Mouse (Mus musculus): ENCODE measurements around the gene Slc9a7.
A peak's percentile ranks its signal among the peaks of the same experiment; 100 is the strongest.

Gene Slc9a7

DNA sequence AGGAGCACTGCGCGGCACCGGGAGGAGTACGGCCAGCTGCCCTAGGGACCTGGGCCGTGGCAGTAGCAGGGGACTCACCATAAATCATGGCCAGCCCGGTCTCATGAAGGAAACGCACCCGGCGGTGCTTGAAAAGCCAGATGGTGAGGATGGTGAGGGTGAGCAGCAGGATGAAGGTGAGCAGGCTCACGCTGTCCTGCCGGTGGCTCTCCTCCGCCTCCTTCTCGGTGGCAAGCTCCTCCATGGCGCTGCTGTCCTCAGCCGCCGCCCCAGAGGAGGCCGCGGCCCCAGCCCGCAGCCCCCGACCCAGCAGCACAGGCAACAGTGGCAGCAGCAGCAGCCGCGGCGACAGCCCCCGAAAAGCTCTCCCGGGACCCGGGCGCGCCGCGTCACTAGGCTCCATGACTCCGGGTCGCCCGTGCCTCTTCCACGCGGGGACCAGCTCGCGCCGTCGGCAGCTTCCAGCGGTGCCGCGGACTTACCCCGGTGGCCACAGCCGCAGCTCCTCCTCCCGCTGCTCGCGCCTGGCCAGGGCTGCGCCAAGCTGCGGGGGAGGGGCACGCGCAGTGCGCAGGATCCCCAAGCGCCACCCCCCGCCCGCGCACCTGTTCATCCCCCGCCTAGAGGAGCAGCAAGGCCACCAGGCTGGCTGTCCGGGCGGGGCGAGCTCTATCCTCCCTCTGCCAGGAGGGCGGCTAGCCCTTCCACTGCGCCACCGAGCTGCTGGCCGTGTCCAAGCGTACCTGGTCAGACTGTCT is at the start of gene Slc9a7:
Slc9a7 (minus strand) TSS at position 526 of the 758 bp plus-strand sequence.
- DNase-seq (ENCODE audit: low spot score in 2 of 2): peak; percentile 9 to 29

DNA sequence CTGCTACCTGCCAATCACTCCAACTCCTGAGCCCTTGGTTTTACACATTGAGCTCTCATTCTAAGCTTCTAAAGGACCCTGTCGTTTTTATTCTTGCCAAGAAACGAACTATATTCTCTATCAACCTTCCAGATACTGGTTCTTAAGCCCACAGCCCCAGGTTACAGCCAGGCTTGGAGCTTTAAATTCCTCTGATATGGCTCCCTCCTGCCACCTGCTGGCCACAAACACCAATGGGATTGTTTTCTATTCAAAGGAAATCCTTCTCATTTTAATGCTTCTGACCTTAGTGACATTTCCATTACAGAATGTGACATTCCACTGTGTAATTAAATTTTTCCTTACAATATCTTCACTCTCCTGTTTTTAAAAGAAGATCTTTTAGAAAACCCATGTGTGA is 44.1 kb upstream of the Slc9a7 start:
- DNase-seq (ENCODE audit: low spot score in 2 of 2): peak in 1 of 2 experiments; percentile 9

DNA sequence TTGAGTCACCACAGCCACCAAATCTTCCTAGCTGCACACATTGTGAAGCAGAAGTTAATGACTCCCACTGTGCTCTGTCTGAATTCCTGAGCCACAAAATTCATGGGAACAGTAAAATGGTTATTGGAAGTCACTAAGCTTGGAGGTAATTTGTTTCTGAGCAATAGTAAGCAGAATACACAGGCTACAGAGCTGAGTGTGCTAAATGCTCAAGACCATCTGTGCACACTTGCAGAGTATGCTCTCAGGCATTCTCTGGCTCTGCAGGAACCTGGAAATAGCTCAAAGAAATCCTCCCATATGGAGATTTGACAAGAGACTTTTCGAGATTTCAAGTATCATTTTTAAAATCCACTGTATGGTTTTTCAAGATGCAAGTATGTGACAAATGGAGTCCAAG is 41.1 kb upstream of the Slc9a7 start:
- no peak for DNase-seq (ENCODE audit: low spot score in 2 of 2)

DNA sequence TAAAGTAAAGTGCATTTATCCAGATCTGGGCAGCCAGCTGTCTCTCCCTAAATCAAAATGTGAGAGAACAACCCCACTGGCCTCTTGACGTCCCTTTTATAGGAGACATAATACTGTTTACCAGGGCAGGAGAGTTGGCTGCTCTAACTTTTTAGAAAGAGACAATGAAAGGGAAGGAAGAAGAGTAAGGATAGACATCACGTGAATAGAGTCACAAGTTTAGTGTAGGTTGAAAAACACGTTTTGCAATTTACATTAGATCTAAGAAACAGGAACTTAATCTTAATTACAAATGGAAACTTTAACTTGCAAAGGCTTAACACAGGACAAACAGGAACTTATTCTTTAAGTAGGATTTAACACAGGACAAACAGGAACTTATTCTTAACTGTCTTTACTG is 15.6 kb upstream of the Slc9a7 start:
- DNase-seq (ENCODE audit: low spot score in 2 of 2): no peak

DNA sequence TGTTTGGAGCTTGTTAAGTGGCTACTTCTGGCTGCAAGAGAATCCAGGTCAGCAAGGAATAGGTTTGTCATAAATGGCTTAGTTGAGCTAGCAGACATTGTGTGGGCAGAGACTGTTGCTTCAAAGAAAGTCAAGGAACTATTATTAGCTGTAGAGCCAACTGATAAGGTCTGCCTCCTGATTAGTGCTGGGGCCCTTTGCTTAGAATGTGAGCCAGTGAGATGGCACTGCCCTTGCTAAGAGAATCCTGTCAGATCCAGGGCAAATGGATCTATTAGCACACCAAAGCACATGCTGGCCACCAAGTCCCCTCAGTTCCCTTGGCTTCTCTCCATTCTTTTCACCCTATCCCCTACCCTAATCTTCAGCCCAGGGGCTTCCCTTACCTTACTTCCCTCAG is 14.3 kb upstream of the Slc9a7 start:
- DNase-seq (ENCODE audit: low spot score in 2 of 2): no peak

DNA sequence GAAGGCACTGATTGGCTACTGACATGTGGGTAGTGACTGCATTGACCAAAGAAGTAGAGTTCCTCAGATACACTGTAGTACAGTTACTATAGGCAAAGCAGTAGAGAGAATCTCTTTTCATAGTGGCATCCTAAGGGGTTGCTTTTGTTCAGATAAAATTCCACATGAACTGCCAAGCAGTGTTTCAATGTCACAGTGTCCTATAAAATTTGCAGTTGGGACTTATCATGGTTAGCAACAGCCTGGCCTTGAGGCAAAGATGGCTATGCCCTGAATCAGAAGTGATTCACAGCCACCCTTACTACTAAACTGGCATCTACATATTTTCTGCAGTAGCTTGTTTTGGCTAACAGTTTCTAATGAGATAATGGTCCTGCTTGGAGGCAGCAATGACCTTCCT is 11.7 kb upstream of the Slc9a7 start:
- no peak for DNase-seq (ENCODE audit: low spot score in 2 of 2)

DNA sequence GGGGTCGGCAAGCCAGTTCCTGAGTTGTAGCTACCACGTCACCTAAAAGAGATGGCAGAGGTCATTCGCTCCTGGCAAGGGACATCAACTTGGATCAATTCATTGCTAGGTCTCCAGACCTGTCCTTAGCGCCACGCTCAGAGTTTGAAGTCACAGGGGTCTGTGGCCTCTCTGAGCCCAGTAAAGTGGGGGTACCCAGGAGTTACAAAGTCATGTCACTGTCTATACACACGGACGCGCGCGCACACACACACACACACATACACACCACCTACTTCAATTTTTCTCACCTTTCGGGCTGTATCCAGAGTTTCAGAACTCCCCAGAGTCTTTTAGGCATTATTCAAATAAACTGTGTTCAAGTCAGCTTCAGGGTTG is 422 bp upstream of the Slc9a7 start:
- DNase-seq (ENCODE audit: low spot score in 2 of 2): no peak

DNA sequence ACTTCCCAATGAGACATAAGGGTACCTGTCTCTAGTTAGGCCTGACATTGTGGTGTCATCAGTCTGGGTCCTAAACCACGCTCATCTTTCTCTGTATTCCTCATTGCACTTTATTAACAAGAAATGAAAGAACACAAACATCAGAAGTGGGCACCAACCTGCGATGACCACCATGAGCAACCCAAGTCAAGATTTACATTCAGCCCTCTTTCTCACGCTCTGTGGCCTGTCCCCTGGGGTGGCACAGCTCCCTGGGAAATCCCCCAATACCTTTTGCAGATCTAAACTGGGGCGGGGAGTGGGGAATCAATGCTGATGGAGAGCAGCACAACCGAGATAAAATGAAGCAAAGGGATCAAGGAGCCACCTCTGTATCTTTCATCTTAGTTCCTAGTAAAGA is 892 bp downstream of the Slc9a7 start:
- peak in 1 of 2 experiments; percentile 1 for DNase-seq (ENCODE audit: low spot score in 2 of 2)

DNA sequence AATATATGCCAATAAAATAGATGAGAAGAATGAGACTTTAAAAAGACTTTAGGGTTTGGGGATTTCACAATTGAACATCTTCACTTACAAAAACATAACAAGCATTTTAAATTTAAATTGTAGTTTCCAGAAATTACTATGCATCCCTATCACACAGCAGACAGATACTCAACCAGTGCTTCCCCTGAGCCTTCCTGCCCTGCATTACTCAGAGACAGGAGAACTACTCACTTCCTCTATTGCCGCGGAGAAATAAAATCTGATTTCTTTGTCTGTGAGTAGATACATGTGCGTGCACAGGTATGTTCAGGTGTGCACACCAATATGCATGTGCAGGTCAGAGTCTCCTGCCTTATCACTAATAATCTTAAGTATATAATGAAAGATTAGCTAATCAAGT is 2.9 kb downstream of the Slc9a7 start:
- no peak for DNase-seq (ENCODE audit: low spot score in 2 of 2)

DNA sequence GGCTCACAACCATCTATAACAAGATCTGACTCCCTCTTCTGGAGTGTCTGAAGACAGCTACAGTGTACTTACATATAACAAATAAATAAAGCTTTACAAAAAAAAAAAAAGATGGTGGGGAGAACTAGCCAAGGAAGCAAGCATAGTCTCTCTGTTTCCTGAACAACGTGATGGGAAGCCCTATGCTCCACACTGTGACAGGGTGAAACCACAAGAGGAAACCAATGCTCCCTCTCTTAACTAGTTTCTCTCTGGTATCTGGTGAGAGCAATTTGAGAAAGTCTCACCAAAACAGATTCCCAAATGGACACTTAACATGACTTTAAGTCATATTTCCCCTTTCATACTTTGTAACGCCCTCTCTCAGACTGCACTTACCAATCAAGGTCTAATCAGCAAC is 5.4 kb downstream of the Slc9a7 start:
- no peak for DNase-seq (ENCODE audit: low spot score in 2 of 2)

DNA sequence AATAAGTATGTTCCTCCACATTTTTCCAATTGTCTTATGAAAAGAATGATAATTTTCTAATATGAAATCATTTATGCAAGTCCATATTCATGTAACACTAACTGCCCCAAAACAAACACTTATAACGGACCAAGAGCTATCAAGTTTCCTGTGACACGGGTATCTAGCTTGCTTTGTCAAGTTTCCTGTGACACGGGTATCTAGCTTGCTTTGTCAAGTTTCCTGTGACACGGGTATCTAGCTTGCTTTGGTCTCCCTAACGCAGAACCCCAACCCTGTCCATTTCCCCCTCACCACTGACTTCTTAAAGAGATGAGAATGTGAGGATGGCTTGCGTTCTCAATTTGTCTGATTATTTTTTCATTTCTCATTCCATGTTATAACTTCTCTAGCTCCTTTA is 12.2 kb downstream of the Slc9a7 start:
- no peak for DNase-seq (ENCODE audit: low spot score in 2 of 2)

DNA sequence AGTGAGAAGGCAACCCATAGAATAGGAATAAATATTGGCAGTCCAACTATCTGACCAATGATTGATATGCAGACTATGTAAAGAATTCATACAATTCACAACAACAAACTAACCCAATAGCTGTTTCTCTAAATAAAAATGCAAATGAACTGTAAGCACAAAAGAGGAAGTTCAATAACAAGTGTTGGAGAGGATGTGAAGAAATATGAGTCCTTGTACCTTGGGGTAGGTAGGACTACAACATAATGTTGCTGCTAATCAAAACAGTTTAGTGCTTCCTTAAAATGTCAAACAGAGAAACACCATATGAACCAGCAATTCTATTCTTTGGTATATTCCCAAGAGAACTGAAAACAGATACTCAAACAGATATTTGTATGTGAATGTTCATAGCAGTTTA is 17.8 kb downstream of the Slc9a7 start:
- DNase-seq (ENCODE audit: low spot score in 2 of 2): no peak

DNA sequence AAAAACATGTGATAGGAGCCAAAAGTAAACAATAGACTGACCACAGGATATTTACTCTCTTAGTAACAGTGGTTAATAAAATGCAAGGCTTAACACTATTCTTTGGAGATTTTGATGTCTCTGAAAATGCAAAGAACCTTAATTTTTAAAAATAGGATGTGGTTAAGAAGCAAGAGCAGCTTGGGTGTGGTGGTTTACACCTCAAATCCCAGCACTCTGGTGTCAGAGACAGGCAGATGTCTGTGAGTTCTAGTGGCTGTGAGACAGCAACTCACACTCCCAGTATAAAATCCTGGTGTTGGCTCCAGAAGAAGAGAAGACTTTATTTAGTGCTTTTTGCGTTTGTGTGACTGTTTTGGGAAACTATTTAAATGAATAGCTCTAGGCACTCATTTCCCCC is 19.6 kb downstream of the Slc9a7 start:
- DNase-seq (ENCODE audit: low spot score in 2 of 2): no peak

DNA sequence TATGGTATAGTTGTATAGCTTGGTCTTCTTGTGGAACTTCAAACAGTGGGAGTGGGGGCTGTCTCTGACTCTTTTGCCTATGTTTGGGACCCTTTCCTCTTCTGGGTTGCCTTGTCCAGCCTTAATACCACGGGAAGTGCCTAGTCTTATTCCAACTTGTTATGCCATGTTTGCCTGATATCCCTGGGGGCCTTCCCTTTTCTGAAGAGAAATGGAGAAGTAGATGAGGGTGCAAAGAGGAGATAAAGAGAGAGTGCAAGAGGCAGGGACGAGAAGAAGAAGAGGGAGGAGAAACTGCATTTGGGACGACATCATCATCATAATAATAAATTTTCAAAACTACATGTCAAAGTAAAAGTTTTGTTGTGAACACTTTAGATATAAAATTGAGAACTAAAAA is 21.6 kb downstream of the Slc9a7 start:
- DNase-seq (ENCODE audit: low spot score in 2 of 2): no peak

DNA sequence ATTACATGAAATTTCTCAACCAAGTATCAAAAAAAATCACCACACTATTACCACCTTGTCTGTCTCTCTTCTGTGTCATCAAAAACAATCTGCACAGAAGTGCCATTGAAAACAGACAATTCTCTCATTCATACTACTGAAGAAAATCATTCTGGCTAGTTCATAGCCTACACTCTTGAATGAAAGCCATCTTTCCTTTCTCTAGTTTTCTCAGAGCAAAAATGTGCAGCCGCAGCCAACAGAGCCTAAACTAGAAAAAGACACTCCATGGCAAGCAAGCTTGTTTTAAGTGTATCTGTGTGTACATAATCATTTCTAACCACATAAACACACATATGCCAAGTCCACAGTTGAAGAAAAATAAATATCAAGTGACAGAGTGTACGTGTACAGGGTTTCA is 27.2 kb downstream of the Slc9a7 start:
- DNase-seq (ENCODE audit: low spot score in 2 of 2): no peak

DNA sequence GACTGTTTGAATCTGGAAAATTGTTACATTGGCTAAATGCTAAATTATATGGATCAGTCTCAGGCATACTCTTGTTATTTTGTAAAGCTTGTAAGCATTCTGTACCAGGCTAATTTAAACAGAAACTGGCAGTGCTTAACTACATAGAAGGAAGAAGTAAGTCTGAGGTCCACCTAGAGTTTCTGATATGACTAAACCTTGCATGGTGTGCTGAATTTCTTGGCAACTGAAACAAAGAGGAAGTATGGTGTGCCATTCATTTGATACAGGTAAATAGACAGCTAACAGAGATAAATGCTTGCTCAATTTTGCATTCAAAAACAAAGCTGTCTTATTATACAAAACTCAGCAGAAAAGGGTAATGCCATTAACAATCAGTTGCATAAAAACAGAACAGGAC is 63.5 kb downstream of the Slc9a7 start:
- DNase-seq (ENCODE audit: low spot score in 2 of 2): no peak

DNA sequence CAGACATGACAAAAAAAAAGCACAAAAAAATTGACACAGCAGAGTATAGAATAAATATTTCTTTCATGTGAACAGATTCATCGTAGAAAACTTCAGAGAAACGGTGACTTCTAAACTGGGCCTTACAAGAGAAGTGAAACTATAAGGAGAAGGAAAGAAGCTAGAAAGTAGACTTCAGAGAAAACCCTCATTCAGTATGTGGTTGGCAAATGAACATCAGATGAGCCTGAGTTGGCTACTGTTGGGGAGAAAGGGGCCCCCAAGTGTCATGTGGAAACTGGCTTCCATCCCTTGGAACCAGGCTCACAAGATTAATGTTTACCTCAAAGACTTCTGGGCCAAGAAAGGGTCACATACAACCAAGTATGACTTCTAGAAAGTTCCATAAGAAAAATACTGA is 70.1 kb downstream of the Slc9a7 start:
- no peak for DNase-seq (ENCODE audit: low spot score in 2 of 2)

DNA sequence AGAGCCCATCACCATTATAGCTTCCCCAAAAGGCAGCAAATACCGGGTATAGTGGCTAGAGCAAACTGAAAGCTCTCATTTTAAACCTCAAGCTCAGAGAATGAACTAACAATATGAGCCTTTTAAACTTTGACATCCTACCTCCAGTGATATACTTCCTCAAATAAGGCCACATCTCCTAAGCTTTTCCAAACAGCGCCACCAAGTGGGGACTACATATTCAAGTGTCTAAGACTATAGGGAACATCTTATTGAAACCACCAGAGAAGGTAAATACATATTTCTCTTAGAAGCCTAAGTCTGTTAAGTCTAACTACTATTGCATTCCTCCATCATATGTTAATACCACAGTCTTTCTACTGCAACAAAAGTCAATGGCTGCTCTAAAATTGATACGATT is 106.0 kb downstream of the Slc9a7 start:
- DNase-seq (ENCODE audit: low spot score in 2 of 2): no peak

DNA sequence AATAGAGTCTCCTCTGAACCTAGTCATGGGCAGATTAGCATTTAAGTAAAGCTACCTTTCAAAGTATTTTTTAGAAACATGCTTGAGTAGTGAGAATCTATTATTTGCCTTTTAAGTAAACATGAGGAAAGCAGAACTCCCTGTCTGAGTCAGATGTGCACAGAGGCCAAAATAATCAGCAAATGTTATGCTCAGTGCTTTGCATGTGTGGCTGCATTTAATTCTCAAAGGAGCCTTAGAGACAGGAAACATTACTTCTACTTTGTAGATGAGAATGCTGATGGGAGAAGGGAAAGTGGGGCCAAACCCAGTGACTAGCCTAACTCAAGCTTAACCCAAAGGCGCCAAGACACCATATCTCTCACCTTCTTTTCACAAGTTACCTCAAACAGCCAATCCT is 114.8 kb downstream of the Slc9a7 start:
- no peak for DNase-seq (ENCODE audit: low spot score in 2 of 2)

DNA sequence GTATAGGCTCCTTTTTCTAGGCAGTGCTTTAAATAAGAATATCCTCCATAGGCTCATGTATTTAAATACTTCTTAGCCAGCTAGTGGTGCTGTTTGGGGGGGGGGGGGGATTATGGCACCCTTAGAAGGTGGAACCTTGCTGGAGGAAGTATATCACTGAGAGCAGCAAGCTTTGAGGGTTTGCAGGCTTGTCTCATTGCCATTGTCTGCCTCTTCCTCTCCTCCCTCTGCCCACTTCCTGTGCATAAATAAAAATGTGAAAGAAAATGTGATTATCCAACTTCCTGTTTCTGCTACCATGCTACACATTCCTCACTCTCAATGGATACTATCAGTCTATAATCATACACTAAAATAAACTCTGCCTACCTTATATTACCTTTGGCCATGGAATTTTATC is 123.2 kb downstream of the Slc9a7 start:
- no peak for DNase-seq (ENCODE audit: low spot score in 2 of 2)

DNA sequence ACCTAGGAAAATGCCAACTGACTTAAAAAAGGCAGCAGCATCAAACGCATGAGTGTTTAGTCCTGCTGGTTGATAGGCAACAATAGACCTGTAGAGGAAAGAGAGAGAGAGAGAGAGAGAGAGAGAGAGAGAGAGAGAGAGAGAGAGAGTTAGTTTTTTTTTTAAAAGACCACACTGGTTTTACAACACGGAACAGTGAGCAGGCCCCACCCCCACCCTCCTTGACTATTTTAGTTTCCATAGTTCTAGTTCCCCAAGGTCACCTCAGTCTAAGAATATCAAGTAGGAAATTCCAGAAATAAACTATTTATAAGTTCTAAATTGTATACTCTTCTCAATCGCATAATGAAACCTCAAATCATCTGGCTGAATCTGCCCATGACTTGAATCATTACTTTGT is 126.6 kb downstream of the Slc9a7 start:
- no peak for DNase-seq (ENCODE audit: low spot score in 2 of 2)

DNA sequence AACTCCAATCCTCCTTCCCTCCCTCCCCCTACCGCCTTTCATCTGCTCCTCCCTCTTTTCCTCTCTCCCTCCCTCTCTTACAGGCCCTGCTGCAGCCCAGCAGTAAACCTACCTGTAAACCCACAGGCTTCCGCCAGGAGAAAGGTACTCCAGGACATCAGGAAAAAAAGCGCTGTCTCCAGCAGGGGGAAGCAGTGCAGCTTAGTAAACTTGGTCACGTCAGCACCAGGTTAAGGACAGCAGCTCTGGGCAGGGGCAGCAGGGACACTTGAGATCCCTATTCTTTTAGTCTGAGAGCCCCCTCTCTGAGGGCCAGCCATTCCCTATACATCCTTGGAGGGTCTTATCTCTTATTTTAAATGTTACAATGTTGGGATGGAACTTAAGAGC is 129.3 kb downstream of the Slc9a7 start:
- peak; percentile 37 to 39 for DNase-seq (ENCODE audit: low spot score in 2 of 2)

DNA sequence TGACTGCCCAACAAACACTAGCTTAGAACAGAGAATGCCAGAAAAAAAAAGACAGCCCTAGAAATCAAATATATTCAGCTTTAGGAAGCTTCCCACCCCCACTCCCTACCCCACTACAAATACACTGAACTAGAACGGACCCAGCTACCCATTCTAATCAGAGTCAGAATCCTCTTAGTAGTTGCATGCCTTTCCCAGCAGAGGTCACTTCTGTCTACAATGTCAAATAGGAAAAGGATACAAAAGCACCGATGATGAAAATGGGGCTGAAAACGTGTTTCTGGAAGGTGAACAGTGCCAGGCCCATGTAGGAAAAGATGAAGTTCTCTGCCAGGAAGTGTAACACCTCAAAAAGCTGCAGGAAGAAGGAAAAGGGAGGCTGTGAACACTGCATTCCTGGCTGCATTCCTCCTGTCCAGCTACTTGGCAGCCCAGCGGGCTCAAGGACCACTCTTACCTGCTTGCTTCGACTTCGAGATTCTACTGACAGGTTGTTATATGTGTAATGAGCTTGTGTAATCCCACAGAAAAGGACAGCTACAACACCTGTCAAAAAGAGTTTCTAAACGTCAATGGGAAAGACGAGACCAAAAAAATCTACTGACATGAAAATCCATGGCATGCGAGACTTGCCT is 129.8 kb downstream of the Slc9a7 start:
- DNase-seq (ENCODE audit: low spot score in 2 of 2): no peak

DNA sequence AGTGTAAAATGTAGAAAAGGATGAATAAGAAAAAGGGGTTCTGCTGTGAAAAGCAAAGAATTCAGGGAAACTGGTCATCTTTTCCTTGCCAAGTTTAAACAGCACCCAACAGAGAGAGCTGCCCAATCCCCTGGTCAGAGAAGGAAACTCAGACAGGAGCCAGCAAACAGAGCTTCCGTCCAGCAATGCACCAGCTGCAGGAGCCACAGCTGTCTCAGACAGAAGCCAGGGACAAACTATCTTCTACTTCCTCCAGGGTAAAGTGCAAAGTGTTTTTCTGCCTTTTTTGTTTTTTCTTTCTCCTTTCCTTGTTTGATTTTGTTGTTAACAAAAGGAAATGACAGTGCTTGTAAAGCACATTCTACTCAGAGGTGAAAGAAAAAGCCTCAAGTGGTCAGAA is 131.3 kb downstream of the Slc9a7 start:
- no peak for DNase-seq (ENCODE audit: low spot score in 2 of 2)
